Mouse (Mus musculus) E14TG2a.4 (cell line): ENCODE measurements around the gene Olfr156.

Experiments used
- CTCF ChIP-seq: conservative IDR thresholded peaks from 2 replicates; pipeline ENCODE4 v1.5.1; 2014; ENCODE audit warnings: low read length
- NANOG ChIP-seq: IDR thresholded peaks from 2 replicates; pipeline ENCODE4 v1.6.1; 2014; ENCODE audit warnings: borderline replicate concordance, low read length, mixed read lengths

DNA sequence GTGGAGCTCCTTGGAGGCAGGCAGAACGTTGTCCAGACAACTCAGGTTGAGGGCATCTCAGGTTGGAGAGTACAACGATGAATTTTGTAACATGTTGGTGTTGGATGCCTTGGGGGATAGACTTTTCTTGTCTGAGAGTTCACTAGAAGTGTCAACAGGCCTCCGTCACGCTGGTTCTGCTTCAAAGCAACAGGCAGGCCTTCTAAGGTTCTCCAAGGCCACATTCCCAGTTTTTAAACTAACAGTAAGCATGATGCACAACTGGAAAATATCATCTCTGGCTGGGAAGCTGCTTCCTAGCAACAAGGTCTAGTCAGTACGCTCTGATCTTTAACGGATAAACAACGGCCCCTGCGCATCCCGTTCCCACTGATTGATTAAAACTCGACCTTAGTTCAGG is 46.1 kb upstream of the Olfr156 start:
- TF ChIP-seq CTCF (no peak), NANOG (no peak)
